Mouse (Mus musculus) G1E-ER4 (cell line): Measurements from ENCODE around the gene Scml4. TPM values are rescaled to one million over a fixed set of nuclear protein-coding genes. Genes with fewer than 3 reads are reported as not detected.

Experiments
- GATA1 ChIP-seq: IDR thresholded peaks from one replicate; pipeline ENCODE4 v1.8.0; 2012; ENCODE audit warnings: low read length, inconsistent platforms
- polyA plus RNA-seq: library from polyadenylated mRNA; stranded (reverse); fragments of >175 nt; gene quantifications from 2 replicates; pipeline ENCODE4 v1.2.3, GENCODE M21; 2012

The Scml4 gene
- polyA plus RNA-seq, 1 experiment: not detected

- TF ChIP-seq GATA1: no peak
Observed at GRCm38 (mm10) chr10:42849081-42849400, 11.1 kb upstream of the Scml4 start.

- TF ChIP-seq GATA1: no peak
Observed at GRCm38 (mm10) chr10:42854838-42855237, 5.3 kb upstream of the Scml4 start.

- no peak for TF ChIP-seq GATA1
Observed at GRCm38 (mm10) chr10:42855250-42855649, 4.9 kb upstream of the Scml4 start.

GRCm38 (mm10) chr10:42856574-42856973 is 3.6 kb upstream of the Scml4 start:
- no peak for TF ChIP-seq GATA1

GRCm38 (mm10) chr10:42857021-42857420 is 3.1 kb upstream of the Scml4 start:
- TF ChIP-seq GATA1: no peak

GRCm38 (mm10) chr10:42859781-42860158 is 400 bp upstream of the Scml4 start:
- no peak for TF ChIP-seq GATA1

- no peak for TF ChIP-seq GATA1
Observed at GRCm38 (mm10) chr10:42861446-42861845, 1.3 kb downstream of the Scml4 start.

- no peak for TF ChIP-seq GATA1
Observed at GRCm38 (mm10) chr10:42862102-42862740, 2.1 kb downstream of the Scml4 start.

- no peak for TF ChIP-seq GATA1
Observed at GRCm38 (mm10) chr10:42862806-42863205, 2.6 kb downstream of the Scml4 start.

- no peak for TF ChIP-seq GATA1
Observed at GRCm38 (mm10) chr10:42863621-42864391, 3.6 kb downstream of the Scml4 start.

GRCm38 (mm10) chr10:42864696-42865095 is 4.5 kb downstream of the Scml4 start:
- no peak for TF ChIP-seq GATA1

GRCm38 (mm10) chr10:42868416-42868815 is 8.2 kb downstream of the Scml4 start:
- TF ChIP-seq GATA1: no peak

GRCm38 (mm10) chr10:42869467-42869866 is 9.3 kb downstream of the Scml4 start:
- TF ChIP-seq GATA1: no peak

- TF ChIP-seq GATA1: no peak
Observed at GRCm38 (mm10) chr10:42872269-42873010, 12.3 kb downstream of the Scml4 start.

- TF ChIP-seq GATA1: no peak
Observed at GRCm38 (mm10) chr10:42873077-42873595, 13.0 kb downstream of the Scml4 start.

- TF ChIP-seq GATA1: no peak
Observed at GRCm38 (mm10) chr10:42876172-42876571, 16.0 kb downstream of the Scml4 start.

GRCm38 (mm10) chr10:42879269-42879681 is 19.1 kb downstream of the Scml4 start:
- TF ChIP-seq GATA1: no peak
